In genomic region chr15:59725881-59726280, GRCm38 (mm10) we compare ENCODE assay signal across 28 mouse cellular contexts.
"Had no signal": no experiment of that assay in that cellular context is flagged by ENCODE, and none has a peak within 500 bp of the region (broad histone marks: within the 10 kb centered on the region; RNA-seq: fewer than 3 reads in every experiment).

No protein-coding gene starts in this region.

- H3K27me3 ChIP-seq: heart, embryonic 13.5 days; heart, embryonic 15.5 days; hindbrain, embryonic 13.5 days; hindbrain, embryonic 15.5 days; kidney, embryonic 15.5 days; limb, embryonic 12.5 days; liver, embryonic 13.5 days; liver, embryonic 15.5 days had no signal

- H3K4me3 ChIP-seq: heart, adult 2 months; heart, embryonic 13.5 days; heart, embryonic 15.5 days; hindbrain, embryonic 13.5 days; hindbrain, embryonic 15.5 days; kidney, embryonic 15.5 days; limb, embryonic 10.5 days; limb, embryonic 12.5 days; liver, embryonic 13.5 days; liver, embryonic 15.5 days had no signal

- H3K4me2 ChIP-seq: heart, embryonic 11.5 days; heart, embryonic 13.5 days; heart, embryonic 15.5 days; hindbrain, embryonic 13.5 days; hindbrain, embryonic 15.5 days; kidney, embryonic 15.5 days; limb, embryonic 12.5 days; liver, embryonic 11.5 days; liver, embryonic 13.5 days; liver, embryonic 15.5 days had no signal

- ATAC-seq: hindbrain, postnatal 0 days; intestine, embryonic 16.5 days had no signal

- H3K9ac ChIP-seq: heart, embryonic 13.5 days; heart, embryonic 15.5 days; hindbrain, embryonic 13.5 days; hindbrain, embryonic 15.5 days; kidney, embryonic 15.5 days; limb, embryonic 12.5 days; liver, embryonic 13.5 days; liver, embryonic 15.5 days had no signal

- DNase-seq: gastrocnemius, postnatal 14 days; gastrocnemius, postnatal 36 days; heart, adult 11 months; heart, adult 2 months; heart, postnatal 14 days; heart, postnatal 36 days; kidney, adult 11 months; kidney, adult 2 months; kidney, adult 9 months; kidney, postnatal 14 days; kidney, postnatal 36 days; layer of hippocampus, adult 9-11 months; layer of hippocampus, postnatal 36 days; liver; liver, embryonic 13.5 days had no signal

- H3K27ac ChIP-seq: heart, adult 2 months; heart, embryonic 13.5 days; heart, embryonic 15.5 days; hindbrain, embryonic 13.5 days; hindbrain, embryonic 15.5 days; hindbrain, postnatal 0 days; kidney, embryonic 15.5 days; kidney, postnatal 0 days; limb, embryonic 10.5 days; limb, embryonic 12.5 days; liver, embryonic 13.5 days; liver, embryonic 15.5 days had no signal

- H3K36me3 ChIP-seq: heart, embryonic 13.5 days; heart, embryonic 15.5 days; hindbrain, embryonic 13.5 days; hindbrain, embryonic 15.5 days; kidney, embryonic 15.5 days; limb, embryonic 10.5 days; limb, embryonic 12.5 days; liver, embryonic 13.5 days; liver, embryonic 15.5 days had no signal

- H3K9me3 ChIP-seq: heart, embryonic 13.5 days; heart, embryonic 15.5 days; hindbrain, embryonic 13.5 days; hindbrain, embryonic 15.5 days; kidney, embryonic 15.5 days; limb, embryonic 10.5 days; limb, embryonic 12.5 days; liver, embryonic 13.5 days; liver, embryonic 15.5 days had no signal

- H3K4me1 ChIP-seq: heart, embryonic 15.5 days; hindbrain, embryonic 13.5 days; hindbrain, embryonic 15.5 days; limb, embryonic 10.5 days had no signal
